Mouse (Mus musculus) neural tube, embryonic 11.5 days (tissue): ENCODE measurements around the gene Nhsl1. TPM values are rescaled to one million over a fixed set of nuclear protein-coding genes. Genes with fewer than 3 reads are reported as not detected.

Experiments
- ATAC-seq: fragments of 200-750 bp; cut with Nextera tagmentation; 2 replicates; pipeline ENCODE4 v1.8.0; 2017; ENCODE audit warnings: moderate number of reproducible peaks, mild to moderate bottlenecking, moderate TSS enrichment, moderate library complexity; ENCODE audit not compliant: insufficient read depth, low FRiP score, low TSS enrichment
- DNase-seq: peaks from one replicate; pipeline ENCODE4 v3.0.0-alpha.2; 2015; ENCODE audit warnings: low spot score
- H3K27ac ChIP-seq: fragments of 300-500 bp; sonication (generic); 2 replicates; pipeline ENCODE4 v1.5.1; 2014; ENCODE audit warnings: low read depth, mild to moderate bottlenecking, low read length
- H3K27me3 ChIP-seq: fragments of 300-500 bp; sonication (generic); 2 replicates; pipeline ENCODE4 v1.6.1; 2014; ENCODE audit warnings: mild to moderate bottlenecking, low read length, mixed read lengths; ENCODE audit not compliant: control insufficient read depth, insufficient read depth
- H3K36me3 ChIP-seq: fragments of 300-500 bp; sonication (generic); 2 replicates; pipeline ENCODE4 v1.6.1; 2014; ENCODE audit warnings: mild to moderate bottlenecking, low read length, moderate library complexity, mixed read lengths; ENCODE audit not compliant: control insufficient read depth, insufficient read depth
- H3K4me1 ChIP-seq: fragments of 300-500 bp; sonication (generic); 2 replicates; pipeline ENCODE4 v1.6.1; 2014; ENCODE audit warnings: low read length, mixed read lengths; ENCODE audit not compliant: control insufficient read depth, insufficient read depth
- H3K4me2 ChIP-seq: fragments of 300-500 bp; sonication (generic); 2 replicates; pipeline ENCODE4 v1.6.1; 2014; ENCODE audit warnings: low read depth, mild to moderate bottlenecking, moderate library complexity
- H3K4me3 ChIP-seq: fragments of 300-500 bp; sonication (generic); 2 replicates; pipeline ENCODE4 v1.5.1; 2014; ENCODE audit warnings: low read depth, low read length
- H3K9ac ChIP-seq: fragments of 300-500 bp; sonication (generic); 2 replicates; pipeline ENCODE4 v1.6.1; 2014; ENCODE audit warnings: mild to moderate bottlenecking, low read length
- H3K9me3 ChIP-seq: fragments of 300-500 bp; sonication (generic); 2 replicates; pipeline ENCODE4 v1.6.1; 2016; ENCODE audit warnings: low read length; ENCODE audit not compliant: control insufficient read depth
- WGBS: fragments of 180-500 bp; shearing (Covaris S2); extraction: QIAGEN DNeasy Blood & Tissue Kit; methylation state at CpG from one replicate; pipeline ENCODE4 v1.1.7; 2014; 5-methylcytosine and 5-hydroxymethylcytosine counted together
- polyA plus RNA-seq: library from polyadenylated mRNA; unstranded; fragments of >200 nt; fragmentation: Nextera tagmentation; extraction: Ambion mirVana; gene quantifications from 2 replicates; pipeline ENCODE4 v1.2.1, GENCODE M21; 2014

Nhsl1 gene
- polyA plus RNA-seq, 1 experiment from 2014 or later, result 19.6 TPM

DNA sequence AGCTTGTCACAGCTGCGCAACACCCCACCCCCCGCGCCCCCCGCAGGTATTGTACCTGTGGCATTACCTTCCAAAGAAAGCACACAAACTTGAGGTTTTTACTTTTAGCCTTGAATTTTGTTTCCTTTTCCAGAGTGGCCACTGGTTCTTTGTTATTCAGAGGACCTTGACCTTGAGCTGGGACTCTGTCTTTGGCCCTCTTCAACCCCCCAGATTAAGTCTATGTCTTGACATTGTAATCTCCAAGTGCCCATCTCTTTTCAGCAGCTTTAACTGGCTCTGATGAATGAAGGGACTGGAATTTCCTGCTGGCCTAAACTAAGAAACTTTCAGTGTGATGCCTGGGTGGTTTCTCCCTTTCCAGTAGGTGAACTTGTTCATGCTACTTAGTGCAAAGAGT is 906 bp downstream of the Nhsl1 start:
- DNase-seq (no peak), ATAC-seq (no peak)
- no peaks in the 10 kb centered on the region for H3K9me3 ChIP-seq
- peak overlapping the region; percentile 90 for H3K4me2 ChIP-seq
- H3K4me3 ChIP-seq, result peak overlapping the region; percentile 74
- 18% methylated on average over 4 of the region's 4 CpGs for WGBS
- H3K36me3 ChIP-seq, result no peaks in the 10 kb centered on the region
- peaks cover 3% of the 10 kb centered on the region; the same call in 1 of the 2 replicates for H3K27me3 ChIP-seq
- no peak overlapping the region; the same call in 1 of the 2 replicates for H3K9ac ChIP-seq
- no peak overlapping the region for H3K27ac ChIP-seq
- no peaks in the 10 kb centered on the region; the same call in 1 of the 2 replicates for H3K4me1 ChIP-seq

DNA sequence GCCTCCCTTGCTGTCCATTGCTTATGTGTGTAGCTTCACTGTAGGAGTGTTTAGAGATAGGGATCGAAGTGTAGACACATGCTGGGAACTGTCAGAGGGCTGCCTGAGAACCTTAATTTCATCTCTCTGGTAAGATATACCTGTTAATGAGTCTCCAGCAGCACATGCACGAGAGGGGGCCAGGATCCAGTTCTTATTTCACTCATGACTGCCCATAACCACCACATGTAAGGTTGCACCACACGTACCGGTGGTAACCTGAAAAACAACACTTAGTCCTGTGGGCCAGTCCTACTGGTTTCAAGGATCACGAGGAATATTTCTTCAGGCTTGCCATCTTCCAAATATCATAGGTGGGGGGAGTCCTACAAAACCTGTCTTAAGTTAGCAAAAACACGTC is 3.1 kb downstream of the Nhsl1 start:
- no peak for ATAC-seq
- no peaks in the 10 kb centered on the region for H3K36me3 ChIP-seq
- no peak overlapping the region for H3K4me3 ChIP-seq
- no peaks in the 10 kb centered on the region; the same call in 1 of the 2 replicates for H3K4me1 ChIP-seq
- no peak overlapping the region for H3K27ac ChIP-seq
- no peak for DNase-seq
- no peaks in the 10 kb centered on the region for H3K9me3 ChIP-seq
- no peak overlapping the region for H3K4me2 ChIP-seq
- H3K9ac ChIP-seq, result no peak overlapping the region
- peaks cover 3% of the 10 kb centered on the region; the same call in 1 of the 2 replicates for H3K27me3 ChIP-seq
- WGBS, result 88% methylated on average over 6 of the region's 6 CpGs

DNA sequence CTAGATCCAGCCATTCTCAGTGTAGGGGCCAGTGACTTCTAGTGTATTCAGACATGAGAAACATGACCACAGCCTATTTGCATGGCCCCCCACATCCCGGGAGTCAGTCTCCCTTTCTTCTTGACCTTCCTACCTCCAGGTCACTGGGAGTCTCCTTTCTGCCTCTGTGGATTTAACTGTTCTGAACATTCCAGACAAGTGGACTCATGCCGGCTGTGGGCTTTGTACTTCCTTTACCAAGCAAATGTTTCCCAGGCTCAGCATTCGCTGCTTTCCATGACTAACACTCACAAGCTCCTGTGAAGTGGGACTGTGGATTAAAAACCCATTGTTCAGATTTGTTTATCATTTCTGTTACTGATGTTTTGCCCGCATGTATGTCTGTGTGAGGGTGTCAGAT is 4.9 kb downstream of the Nhsl1 start:
- H3K9ac ChIP-seq, result no peak overlapping the region
- ATAC-seq (no peak), DNase-seq (no peak)
- H3K9me3 ChIP-seq, result no peaks in the 10 kb centered on the region
- no peaks in the 10 kb centered on the region for H3K27me3 ChIP-seq
- H3K4me1 ChIP-seq, result no peaks in the 10 kb centered on the region; the same call in 1 of the 2 replicates
- no peak overlapping the region for H3K4me2 ChIP-seq
- no peak overlapping the region for H3K4me3 ChIP-seq
- no peaks in the 10 kb centered on the region for H3K36me3 ChIP-seq
- no peak overlapping the region for H3K27ac ChIP-seq
- 41% methylated on average over 4 of the region's 4 CpGs for WGBS

DNA sequence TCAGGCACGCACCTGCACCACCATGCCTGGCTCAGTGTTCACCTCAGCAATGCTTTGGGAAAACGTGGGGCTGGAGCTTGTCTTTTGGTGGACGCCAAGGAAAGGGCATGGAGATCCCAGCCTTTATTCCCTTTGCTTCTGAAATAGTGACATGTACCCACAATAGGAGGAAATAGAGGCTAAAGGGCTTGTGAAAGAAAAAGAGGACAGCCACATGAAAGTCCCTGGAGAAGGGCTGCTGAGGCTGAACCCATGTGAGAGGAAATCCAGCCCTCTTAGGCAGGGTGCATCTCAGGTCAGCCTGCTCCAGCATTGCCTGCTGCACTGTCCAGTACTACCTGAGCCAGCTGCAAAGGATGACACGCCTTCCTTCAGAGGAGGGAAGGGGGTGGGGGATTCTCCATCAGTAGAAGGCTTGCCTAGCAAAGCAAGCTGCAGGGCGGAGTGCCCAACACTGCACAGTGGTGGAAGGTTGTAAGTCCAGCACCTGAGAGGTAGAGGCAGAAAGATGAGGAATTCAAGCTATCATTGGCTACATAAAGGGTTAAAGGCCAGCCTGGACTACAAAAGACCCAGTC is 9.6 kb downstream of the Nhsl1 start:
- whole genome bisulfite sequencing, result 64% methylated on average over 5 of the region's 5 CpGs
- Histone ChIP-seq H3K4me1 (peaks cover 9% of the 10 kb centered on the region; the same call in 1 of the 2 replicates), H3K9ac (no peak overlapping the region), H3K4me3 (no peak overlapping the region), H3K27ac (no peak overlapping the region), H3K9me3 (no peaks in the 10 kb centered on the region), H3K27me3 (no peaks in the 10 kb centered on the region), H3K36me3 (no peaks in the 10 kb centered on the region), H3K4me2 (no peak overlapping the region)
- DNase-seq (no peak), ATAC-seq (no peak)

DNA sequence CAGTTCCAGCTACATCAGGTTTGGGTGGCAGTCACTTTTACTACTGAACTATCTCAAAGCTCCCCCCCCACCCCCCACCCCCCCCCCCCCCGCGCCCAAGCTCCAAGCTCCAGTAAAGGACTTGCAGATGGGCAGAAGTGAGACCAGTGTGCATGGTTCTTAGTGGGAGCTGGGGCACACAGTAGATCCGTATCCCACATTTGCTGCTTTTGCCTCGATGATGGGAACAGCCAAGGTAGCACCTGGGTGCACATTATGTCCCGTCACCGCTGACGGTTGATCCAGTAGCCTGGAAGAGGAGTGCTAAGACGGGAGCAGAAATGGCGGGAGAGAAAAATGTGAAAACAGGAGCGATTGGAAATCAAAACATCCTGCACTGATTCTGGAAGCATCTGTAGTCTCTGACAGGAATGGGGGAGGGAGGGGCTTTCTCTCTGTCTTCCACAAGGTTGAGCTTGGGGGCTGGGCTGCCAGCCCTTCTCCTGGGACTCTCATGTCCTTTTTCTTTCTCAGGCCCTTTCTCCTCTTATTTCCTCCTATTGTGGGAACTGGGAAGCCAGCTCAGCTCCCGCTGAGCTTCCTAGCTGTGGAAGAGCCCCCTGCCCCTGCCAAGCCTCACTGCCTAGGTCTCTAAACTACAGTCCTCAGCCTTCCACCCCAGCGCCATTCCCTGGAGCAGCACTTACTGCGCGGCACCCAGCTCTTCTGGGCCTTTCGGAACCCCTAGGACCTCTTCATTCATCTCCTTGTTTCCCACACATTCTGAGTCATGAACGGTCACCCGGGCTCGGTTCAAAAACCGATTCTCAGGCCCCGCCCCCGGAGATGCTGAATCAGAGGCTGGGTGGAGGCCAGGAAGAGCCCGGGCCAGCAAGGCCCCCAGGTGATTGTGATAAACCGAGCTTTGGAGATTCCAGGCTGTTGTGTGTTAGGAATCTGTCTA is 10.6 kb downstream of the Nhsl1 start:
- no peaks in the 10 kb centered on the region for H3K27me3 ChIP-seq
- peaks cover 9% of the 10 kb centered on the region; the same call in 1 of the 2 replicates for H3K4me1 ChIP-seq
- H3K27ac ChIP-seq, result peak overlapping the region; percentile 46; the same call in 1 of the 2 replicates
- peak overlapping the region; percentile 16 for H3K4me3 ChIP-seq
- peak overlapping the region; percentile 50 for H3K4me2 ChIP-seq
- peak overlapping the region; percentile 47 for H3K9ac ChIP-seq
- DNase-seq, result peak; percentile 64
- no peaks in the 10 kb centered on the region for H3K9me3 ChIP-seq
- WGBS, result 4% methylated on average over 22 of the region's 23 CpGs
- no peaks in the 10 kb centered on the region for H3K36me3 ChIP-seq
- peak; percentile 46 for ATAC-seq

DNA sequence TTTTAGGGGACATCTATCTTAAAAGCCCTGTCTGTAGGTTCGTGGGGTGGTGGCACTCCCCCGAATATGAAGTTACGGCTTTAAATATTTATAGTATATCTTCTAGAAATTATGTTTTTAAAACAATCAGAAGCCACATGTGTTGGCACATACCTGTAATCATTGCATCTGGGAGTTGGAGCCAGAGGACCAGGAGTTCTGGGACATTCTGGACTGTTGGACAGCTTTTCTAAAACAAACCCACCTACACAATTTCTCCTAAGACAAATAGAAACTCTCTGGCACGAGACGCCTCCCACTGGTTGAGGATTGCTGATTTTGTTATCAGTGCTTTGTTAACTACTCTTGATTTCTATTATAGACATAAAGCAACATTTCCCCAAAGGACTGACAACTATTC is 11.7 kb downstream of the Nhsl1 start:
- WGBS, result 87% methylated on average over 5 of the region's 5 CpGs
- no peak for ATAC-seq
- no peak for DNase-seq

DNA sequence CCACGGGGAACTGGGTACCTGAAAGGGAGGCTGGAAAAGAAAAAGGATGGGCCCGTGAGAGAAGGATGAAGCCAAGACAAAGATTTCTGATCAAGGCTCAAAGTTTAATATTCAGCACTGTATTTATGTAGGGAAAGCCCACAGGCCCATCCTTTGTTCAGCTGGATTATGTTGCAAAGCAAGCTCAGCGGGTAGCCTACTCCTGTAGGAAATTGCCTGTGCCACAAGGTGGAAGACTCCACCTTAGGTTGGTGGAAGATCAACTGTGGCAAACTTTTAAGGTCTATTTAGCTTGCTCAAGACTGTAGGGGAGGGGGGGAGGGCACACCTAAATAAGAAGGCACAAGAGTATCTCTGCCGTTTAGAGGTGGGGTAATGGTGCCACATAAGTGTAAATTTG is 14.8 kb downstream of the Nhsl1 start:
- ATAC-seq (no peak), DNase-seq (no peak)
- Histone ChIP-seq H3K4me1 (peaks cover 9% of the 10 kb centered on the region; the same call in 1 of the 2 replicates), H3K36me3 (no peaks in the 10 kb centered on the region), H3K4me2 (no peak overlapping the region), H3K27ac (no peak overlapping the region), H3K27me3 (no peaks in the 10 kb centered on the region), H3K9ac (no peak overlapping the region), H3K9me3 (no peaks in the 10 kb centered on the region), H3K4me3 (no peak overlapping the region)
- WGBS, result 35% methylated on average over 4 of the region's 4 CpGs

More for the DNA sequence above, 11.7 kb downstream of the Nhsl1 start:
- no peak overlapping the region for H3K4me2 ChIP-seq
- H3K4me3 ChIP-seq, result no peak overlapping the region
- H3K9me3 ChIP-seq, result no peaks in the 10 kb centered on the region
- H3K9ac ChIP-seq, result no peak overlapping the region
- no peaks in the 10 kb centered on the region for H3K36me3 ChIP-seq
- no peak overlapping the region for H3K27ac ChIP-seq
- peaks cover 9% of the 10 kb centered on the region; the same call in 1 of the 2 replicates for H3K4me1 ChIP-seq
- H3K27me3 ChIP-seq, result no peaks in the 10 kb centered on the region

DNA sequence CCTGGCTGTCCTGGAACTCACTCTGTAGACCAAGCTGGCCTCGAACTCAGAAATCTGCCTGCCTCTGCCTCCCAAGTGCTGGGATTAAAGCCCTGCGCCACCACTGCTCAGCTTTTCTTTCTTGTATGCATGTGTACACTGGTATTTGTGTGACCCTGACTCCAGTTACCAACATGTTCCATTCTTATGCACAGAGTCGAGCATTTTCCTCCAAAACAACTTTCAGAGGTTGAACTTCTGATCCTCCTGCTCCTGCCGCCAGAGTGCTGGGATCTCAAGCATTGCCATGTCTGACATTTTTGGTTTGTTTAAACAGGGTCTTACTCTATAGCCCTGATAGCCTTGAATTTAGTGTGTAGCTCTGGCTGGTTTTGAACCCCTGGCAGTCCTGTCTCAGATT is 15.4 kb downstream of the Nhsl1 start:
- peaks cover 7% of the 10 kb centered on the region; the same call in 1 of the 2 replicates for H3K4me1 ChIP-seq
- DNase-seq (no peak), ATAC-seq (no peak)
- no peaks in the 10 kb centered on the region for H3K9me3 ChIP-seq
- no peak overlapping the region for H3K4me3 ChIP-seq
- 89% methylated on average over 4 of the region's 4 CpGs for WGBS
- no peak overlapping the region for H3K4me2 ChIP-seq
- no peaks in the 10 kb centered on the region for H3K36me3 ChIP-seq
- H3K27ac ChIP-seq, result no peak overlapping the region
- H3K27me3 ChIP-seq, result no peaks in the 10 kb centered on the region
- no peak overlapping the region for H3K9ac ChIP-seq
